Mouse (Mus musculus): Measurements from ENCODE around the gene Dock3.
"Not testable (repeated sequence)": the region's sequence is repeated elsewhere in the genome, so short reads cannot be mapped to it uniquely, and the experiment has no call there.

The Dock3 gene

GRCm38 (mm10) chr9:107260429-107260828, 28.7 kb upstream of the Dock3 start:
- in situ Hi-C loops (cut with MboI; ENCODE audit: low sequenced_read_pairs): no loop called here

GRCm38 (mm10) chr9:107259571-107259970, 27.9 kb upstream of the Dock3 start:
- in situ Hi-C loops (cut with MboI; ENCODE audit: low sequenced_read_pairs): no loop called here

GRCm38 (mm10) chr9:107255596-107255995, 23.9 kb upstream of the Dock3 start:
- in situ Hi-C loops (cut with MboI; ENCODE audit: low sequenced_read_pairs): no loop called here

- in situ Hi-C loops (cut with MboI; ENCODE audit: low sequenced_read_pairs): no loop called here
Observed at GRCm38 (mm10) chr9:107254925-107255324, 23.2 kb upstream of the Dock3 start.

- in situ Hi-C loops (cut with MboI; ENCODE audit: low sequenced_read_pairs): no loop called here
Observed at GRCm38 (mm10) chr9:107254476-107254875, 22.8 kb upstream of the Dock3 start.

- in situ Hi-C loops (cut with MboI; ENCODE audit: low sequenced_read_pairs): no loop called here
Observed at GRCm38 (mm10) chr9:107252164-107252563, 20.5 kb upstream of the Dock3 start.

- in situ Hi-C loops (cut with MboI; ENCODE audit: low sequenced_read_pairs): no loop called here
Observed at GRCm38 (mm10) chr9:107250416-107251337, 19.0 kb upstream of the Dock3 start.

GRCm38 (mm10) chr9:107249154-107249553, 17.4 kb upstream of the Dock3 start:
- in situ Hi-C loops (cut with MboI; ENCODE audit: low sequenced_read_pairs): loop anchor here (5.0 kb wide), 1 partner anchor 43 kb away; no protein-coding TSS in a partner anchor

- in situ Hi-C loops (cut with MboI; ENCODE audit: low sequenced_read_pairs): loop anchor here (5.0 kb wide), 1 partner anchor 46 kb away; no protein-coding TSS in a partner anchor
Observed at GRCm38 (mm10) chr9:107246170-107246569, 14.5 kb upstream of the Dock3 start.

GRCm38 (mm10) chr9:107245311-107245710, 13.6 kb upstream of the Dock3 start:
- in situ Hi-C loops (cut with MboI; ENCODE audit: low sequenced_read_pairs): loop anchor here (5.0 kb wide), 1 partner anchor 47 kb away; no protein-coding TSS in a partner anchor

GRCm38 (mm10) chr9:107236151-107236550, 4.4 kb upstream of the Dock3 start:
- in situ Hi-C loops (cut with MboI; ENCODE audit: low sequenced_read_pairs): no loop called here

GRCm38 (mm10) chr9:107235261-107235660, 3.6 kb upstream of the Dock3 start:
- in situ Hi-C loops (cut with MboI; ENCODE audit: low sequenced_read_pairs): no loop called here

- in situ Hi-C loops (cut with MboI; ENCODE audit: low sequenced_read_pairs): no loop called here
Observed at GRCm38 (mm10) chr9:107232140-107232539, 431 bp upstream of the Dock3 start.

GRCm38 (mm10) chr9:107230991-107231538, 644 bp downstream of the Dock3 start:
- in situ Hi-C loops (cut with MboI; ENCODE audit: low sequenced_read_pairs): no loop called here

- in situ Hi-C loops (cut with MboI; ENCODE audit: low sequenced_read_pairs): no loop called here
Observed at GRCm38 (mm10) chr9:107224597-107224996, 7.1 kb downstream of the Dock3 start.

- in situ Hi-C loops (cut with MboI; ENCODE audit: low sequenced_read_pairs): not testable (repeated sequence)
Observed at GRCm38 (mm10) chr9:107174831-107175230, 56.9 kb downstream of the Dock3 start.

GRCm38 (mm10) chr9:107165792-107166191, 65.9 kb downstream of the Dock3 start:
- in situ Hi-C loops (cut with MboI; ENCODE audit: low sequenced_read_pairs): no loop called here

GRCm38 (mm10) chr9:107164825-107165224, 66.9 kb downstream of the Dock3 start:
- in situ Hi-C loops (cut with MboI; ENCODE audit: low sequenced_read_pairs): no loop called here

- in situ Hi-C loops (cut with MboI; ENCODE audit: low sequenced_read_pairs): not testable (repeated sequence)
Observed at GRCm38 (mm10) chr9:107156388-107156787, 75.3 kb downstream of the Dock3 start.

- in situ Hi-C loops (cut with MboI; ENCODE audit: low sequenced_read_pairs): no loop called here
Observed at GRCm38 (mm10) chr9:107112791-107113190, 118.9 kb downstream of the Dock3 start.

- in situ Hi-C loops (cut with MboI; ENCODE audit: low sequenced_read_pairs): no loop called here
Observed at GRCm38 (mm10) chr9:107112056-107112455, 119.7 kb downstream of the Dock3 start.

- in situ Hi-C loops (cut with MboI; ENCODE audit: low sequenced_read_pairs): no loop called here
Observed at GRCm38 (mm10) chr9:107099487-107099886, 132.2 kb downstream of the Dock3 start.

All from CH12F3 (cell line).